Mouse (Mus musculus): Measurements from ENCODE around the gene Zfpl1. TPM values are rescaled to one million over a fixed set of nuclear protein-coding genes. Genes with fewer than 3 reads are reported as not detected.

Gene Zfpl1
- polyA plus RNA-seq, 1 experiment from 2014 or later, result 92.5 TPM

- peaks cover 68% of the 10 kb centered on the region for H3K36me3 ChIP-seq
- H3K27me3 ChIP-seq, result no peaks in the 10 kb centered on the region
- no peak overlapping the region for H3K4me3 ChIP-seq
- H3K9me3 ChIP-seq, result no peaks in the 10 kb centered on the region
- 95% methylated on average over 13 of the region's 13 CpGs for WGBS
- H3K27ac ChIP-seq, result no peak overlapping the region
- peaks cover 17% of the 10 kb centered on the region for H3K4me1 ChIP-seq
- no peak overlapping the region for H3K9ac ChIP-seq
- ATAC-seq (ENCODE audit: low FRiP score, low read depth), result no peak
- H3K4me2 ChIP-seq (replicated peaks), result no peak overlapping the region
These were observed 4.1 kb upstream of the Zfpl1 start for GRCm38 (mm10) chr19:6088841-6089240.

GRCm38 (mm10) chr19:6085417-6085879, 692 bp upstream of the Zfpl1 start:
- Histone ChIP-seq H3K4me3 (peak overlapping the region; percentile 74), H3K36me3 (peaks cover 65% of the 10 kb centered on the region), H3K4me2 (replicated peaks) (peak overlapping the region; percentile 86)

DNA sequence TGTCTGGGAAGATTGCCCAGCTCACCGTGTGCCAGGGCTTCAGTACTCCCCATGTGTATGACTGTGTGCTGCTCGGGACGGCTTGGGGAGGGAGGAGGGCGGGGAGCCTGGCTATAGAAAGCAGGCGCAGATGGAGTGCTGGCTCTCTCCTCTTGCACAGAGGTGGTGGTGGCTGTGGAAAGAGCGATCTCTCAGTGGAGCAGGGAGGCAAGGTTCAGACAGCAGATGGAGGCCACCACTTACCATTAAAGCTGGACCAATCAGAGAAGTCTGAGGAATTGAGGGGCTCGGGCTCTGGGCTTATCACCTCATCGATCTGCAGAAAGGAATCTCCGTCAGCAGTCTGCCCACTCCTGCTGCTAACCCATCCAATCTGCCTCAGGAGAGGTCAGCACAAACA, 2.6 kb downstream of the Zfpl1 start, which contains the start of gene Gm28374:
TSS of gene Gm28374 (minus strand) at position 101 of the 400 bp plus-strand sequence.
- Histone ChIP-seq H3K4me2 (replicated peaks) (peak within 1 kb of the TSS; percentile 89; the same call in 1 of the 2 replicates), H3K9me3 (no peaks in the 10 kb centered on the region), H3K27me3 (no peaks in the 10 kb centered on the region), H3K27ac (no peak within 1 kb of the TSS), H3K4me3 (no peak within 1 kb of the TSS), H3K36me3 (peaks cover 40% of the 10 kb centered on the region), H3K4me1 (peaks cover 24% of the 10 kb centered on the region), H3K9ac (no peak within 1 kb of the TSS)
- no peak for ATAC-seq (ENCODE audit: low FRiP score, low read depth)
- 88% methylated on average over 9 of the region's 9 CpGs for WGBS

More at GRCm38 (mm10) chr19:6085417-6085879, 692 bp upstream of the Zfpl1 start:
- Histone ChIP-seq H3K27ac (no peak overlapping the region; the same call in 1 of the 2 replicates), H3K27me3 (no peaks in the 10 kb centered on the region), H3K4me1 (peaks cover 24% of the 10 kb centered on the region), H3K9me3 (no peaks in the 10 kb centered on the region), H3K9ac (peak overlapping the region; percentile 68)
- ATAC-seq (ENCODE audit: low FRiP score, low read depth), result peak; percentile 62
- WGBS, result under 1% methylated on average over 17 of the region's 17 CpGs

- Histone ChIP-seq H3K4me1 (peaks cover 19% of the 10 kb centered on the region), H3K27ac (no peak within 1 kb of the TSS), H3K9me3 (no peaks in the 10 kb centered on the region), H3K4me2 (replicated peaks) (no peak within 1 kb of the TSS), H3K27me3 (no peaks in the 10 kb centered on the region), H3K9ac (no peak within 1 kb of the TSS), H3K4me3 (no peak within 1 kb of the TSS), H3K36me3 (peaks cover 36% of the 10 kb centered on the region)
- no peak for ATAC-seq (ENCODE audit: low FRiP score, low read depth)
- 93% methylated on average over 12 of the region's 12 CpGs for WGBS
These were observed 4.7 kb downstream of the Zfpl1 start, which contains the start of gene Tmem262 for GRCm38 (mm10) chr19:6079983-6080480. TSS of gene Tmem262 (plus strand) at chr19:6080033.

DNA sequence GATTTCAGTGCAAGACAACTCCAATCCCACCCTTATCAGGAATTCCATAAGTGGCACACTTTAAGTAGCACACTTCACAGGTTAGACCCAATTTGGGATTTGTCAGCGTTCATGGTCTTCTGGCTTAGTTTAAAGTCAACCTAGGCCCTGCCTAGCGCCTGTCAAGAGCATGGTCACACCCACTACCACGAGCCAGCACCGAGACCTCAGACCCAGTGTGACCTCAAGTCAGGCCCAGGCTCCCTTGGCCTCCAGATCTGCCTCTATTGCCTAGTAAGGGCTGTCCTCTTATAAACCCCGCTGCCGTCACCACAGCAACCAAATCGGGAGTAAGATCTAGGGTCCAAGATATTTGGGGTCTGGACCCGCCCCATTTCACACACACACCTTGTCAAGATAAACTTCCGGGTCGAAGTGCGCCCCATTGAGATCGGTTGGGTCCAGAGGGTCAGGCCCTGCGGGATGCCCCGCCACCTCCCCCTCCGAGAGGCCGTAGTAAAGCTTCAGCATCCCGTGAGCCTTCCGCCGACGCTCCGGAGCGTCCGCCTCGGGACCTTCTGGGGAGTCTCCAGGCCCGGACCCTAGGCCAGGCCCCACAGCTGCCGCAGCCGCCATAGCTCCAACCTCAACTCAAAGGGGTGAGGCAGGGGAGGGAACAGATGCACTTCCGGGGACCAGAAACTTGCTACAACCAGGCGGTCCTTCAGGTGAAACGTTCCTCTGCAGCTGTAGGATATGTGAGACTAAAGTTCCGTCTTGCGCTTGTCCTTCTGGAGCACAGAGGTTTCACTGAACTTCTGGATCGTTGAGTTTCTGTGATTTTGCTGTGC, 8.0 kb downstream of the Zfpl1 start, which contains the start of gene Vps51:
TSS of gene Vps51 (minus strand) at position 668 of the 830 bp plus-strand sequence.
- Histone ChIP-seq H3K4me3 (peak within 1 kb of the TSS; percentile 80), H3K4me2 (replicated peaks) (peak within 1 kb of the TSS; percentile 91), H3K36me3 (peaks cover 47% of the 10 kb centered on the region), H3K4me1 (peaks cover 7% of the 10 kb centered on the region), H3K9ac (peak within 1 kb of the TSS; percentile 85), H3K27ac (peak within 1 kb of the TSS; percentile 83), H3K9me3 (no peaks in the 10 kb centered on the region), H3K27me3 (no peaks in the 10 kb centered on the region)
- ATAC-seq (ENCODE audit: low FRiP score, low read depth), result peak; percentile 86
- WGBS, result under 1% methylated on average over 33 of the region's 33 CpGs

DNA sequence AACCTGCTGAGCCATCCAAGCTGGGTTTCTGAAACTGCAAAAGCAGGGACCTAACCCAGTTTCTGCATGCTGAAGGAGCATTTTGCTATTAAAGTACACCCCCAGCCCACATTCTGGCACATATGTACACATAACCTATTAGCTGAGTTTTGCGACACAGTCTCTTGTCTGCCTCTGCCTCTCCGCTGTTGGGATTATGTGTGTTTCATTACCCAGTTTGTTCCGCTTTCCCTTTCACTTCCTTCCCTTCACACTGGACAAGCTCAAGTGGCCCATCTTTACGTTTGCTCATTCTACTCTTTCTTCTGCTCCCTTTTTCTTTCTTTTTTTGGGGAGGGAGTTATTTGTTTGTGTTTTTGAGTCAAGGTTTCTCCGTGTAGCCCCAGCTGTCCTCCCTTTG, 10.9 kb downstream of the Zfpl1 start:
- no peak for ATAC-seq (ENCODE audit: low FRiP score, low read depth)
- Histone ChIP-seq H3K36me3 (peaks cover 57% of the 10 kb centered on the region), H3K27me3 (no peaks in the 10 kb centered on the region), H3K9me3 (no peaks in the 10 kb centered on the region), H3K27ac (no peak overlapping the region), H3K9ac (no peak overlapping the region), H3K4me1 (peaks cover 7% of the 10 kb centered on the region), H3K4me3 (no peak overlapping the region), H3K4me2 (replicated peaks) (no peak overlapping the region)
- WGBS, result 87% methylated on average over 5 of the region's 5 CpGs

- WGBS, result 92% methylated on average over 19 of the region's 19 CpGs
- Histone ChIP-seq H3K4me2 (replicated peaks) (no peak overlapping the region), H3K9ac (no peak overlapping the region), H3K27ac (no peak overlapping the region), H3K27me3 (no peaks in the 10 kb centered on the region), H3K4me3 (no peak overlapping the region), H3K9me3 (no peaks in the 10 kb centered on the region), H3K4me1 (peaks cover 23% of the 10 kb centered on the region), H3K36me3 (peaks cover 60% of the 10 kb centered on the region)
- no peak for ATAC-seq (ENCODE audit: low FRiP score, low read depth)
These were observed 13.5 kb downstream of the Zfpl1 start for GRCm38 (mm10) chr19:6071261-6071660.

DNA sequence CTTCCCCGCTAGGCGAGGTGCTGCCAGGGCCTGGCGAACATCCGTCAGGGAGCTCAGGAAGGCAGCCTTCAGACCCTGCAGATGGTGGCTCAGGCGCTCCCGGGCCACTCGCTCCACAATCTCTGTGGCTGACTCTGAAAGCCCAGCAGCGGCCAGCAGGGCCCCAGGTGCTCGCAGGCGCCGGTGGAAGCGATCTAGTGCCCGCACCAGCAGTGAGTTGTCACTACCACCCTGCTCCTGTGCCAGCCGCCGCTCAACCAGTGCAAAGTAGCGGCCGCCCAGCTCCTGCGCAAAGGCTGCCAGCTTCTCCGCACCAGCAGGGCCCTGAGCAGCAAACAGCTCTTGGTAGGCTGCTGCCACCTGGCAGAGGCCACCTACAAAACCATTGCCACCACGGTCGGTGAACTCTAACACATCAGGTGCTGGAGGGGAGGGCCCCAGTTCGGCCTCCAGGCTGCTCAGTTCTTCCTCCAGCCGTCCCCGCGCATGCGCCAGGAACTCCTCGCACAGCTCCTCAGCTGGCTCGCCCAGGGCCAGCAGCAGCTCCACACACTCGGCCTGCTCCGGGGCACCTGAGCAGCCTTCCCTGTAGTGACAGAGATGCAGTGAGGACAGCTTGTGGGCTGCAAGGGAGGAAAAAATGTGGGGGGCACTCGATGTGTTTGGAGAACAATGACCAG, 14.0 kb downstream of the Zfpl1 start:
- H3K36me3 ChIP-seq, result peaks cover 60% of the 10 kb centered on the region
- no peaks in the 10 kb centered on the region for H3K9me3 ChIP-seq
- H3K4me1 ChIP-seq, result peaks cover 19% of the 10 kb centered on the region
- no peak overlapping the region for H3K27ac ChIP-seq
- H3K4me2 ChIP-seq (replicated peaks), result no peak overlapping the region
- ATAC-seq (ENCODE audit: low FRiP score, low read depth), result no peak
- no peak overlapping the region for H3K4me3 ChIP-seq
- 87% methylated on average over 31 of the region's 31 CpGs for WGBS
- H3K9ac ChIP-seq, result no peak overlapping the region
- H3K27me3 ChIP-seq, result no peaks in the 10 kb centered on the region

DNA sequence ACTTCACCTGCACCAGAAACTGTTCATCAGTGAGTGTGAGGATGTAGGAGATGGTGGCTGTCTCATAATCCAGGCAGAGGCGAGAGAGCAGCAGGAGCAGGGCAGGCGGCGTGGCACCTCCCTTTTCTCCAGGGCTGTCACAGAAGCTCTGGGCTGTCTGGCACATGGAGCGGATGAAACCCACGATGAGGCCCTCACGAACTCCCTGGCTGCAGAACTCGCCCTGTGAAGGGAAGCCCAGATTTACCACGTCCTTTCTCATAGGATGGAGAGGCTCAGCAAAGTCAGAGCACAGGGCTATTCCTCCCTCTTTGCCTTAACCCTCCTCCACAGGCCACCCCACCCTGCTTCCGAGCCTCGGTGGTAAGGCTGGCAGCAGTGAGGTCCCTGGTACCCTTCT, 14.9 kb downstream of the Zfpl1 start:
- H3K4me1 ChIP-seq, result peaks cover 19% of the 10 kb centered on the region
- no peak overlapping the region; the same call in 1 of the 2 replicates for H3K9ac ChIP-seq
- peaks cover 55% of the 10 kb centered on the region for H3K36me3 ChIP-seq
- no peaks in the 10 kb centered on the region for H3K27me3 ChIP-seq
- H3K9me3 ChIP-seq, result no peaks in the 10 kb centered on the region
- 90% methylated on average over 10 of the region's 10 CpGs for WGBS
- H3K4me2 ChIP-seq (replicated peaks), result no peak overlapping the region
- H3K4me3 ChIP-seq, result no peak overlapping the region
- ATAC-seq (ENCODE audit: low FRiP score, low read depth), result no peak
- no peak overlapping the region for H3K27ac ChIP-seq

DNA sequence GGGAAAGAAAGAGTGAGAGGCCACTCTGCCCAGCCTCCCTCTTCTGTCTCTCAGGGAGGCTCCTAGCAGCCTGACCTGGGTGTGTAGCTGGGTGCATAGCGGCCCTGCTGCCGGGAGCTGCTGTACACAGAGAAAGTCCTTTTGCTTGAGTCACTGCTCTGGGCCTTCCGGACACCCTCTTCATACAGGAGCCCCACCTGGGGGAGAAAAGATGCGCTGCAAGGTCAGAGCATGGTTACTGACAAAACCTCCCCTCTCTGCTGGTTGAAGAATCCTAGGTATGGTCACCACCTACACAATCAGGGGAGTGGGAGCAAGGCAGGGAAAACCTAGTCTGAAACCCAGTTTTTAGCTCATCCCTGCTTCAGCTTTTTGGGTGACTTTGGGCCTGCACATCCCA, 15.8 kb downstream of the Zfpl1 start:
- peaks cover 48% of the 10 kb centered on the region for H3K36me3 ChIP-seq
- no peak for ATAC-seq (ENCODE audit: low FRiP score, low read depth)
- 84% methylated on average over 4 of the region's 4 CpGs for WGBS

GRCm38 (mm10) chr19:6067724-6068415, 16.9 kb downstream of the Zfpl1 start, which contains the start of gene Tm7sf2:
TSS of gene Tm7sf2 (minus strand) at chr19:6068373.
- peak within 1 kb of the TSS; percentile 60 for H3K9ac ChIP-seq
- H3K36me3 ChIP-seq, result peaks cover 39% of the 10 kb centered on the region
- WGBS, result 9% methylated on average over 33 of the region's 33 CpGs
- H3K27me3 ChIP-seq, result no peaks in the 10 kb centered on the region
- no peaks in the 10 kb centered on the region for H3K9me3 ChIP-seq
- ATAC-seq (ENCODE audit: low FRiP score, low read depth), result peak; percentile 95
- peak within 1 kb of the TSS; percentile 98 for H3K4me2 ChIP-seq (replicated peaks)
- peak within 1 kb of the TSS; percentile 50 for H3K4me3 ChIP-seq
- H3K4me1 ChIP-seq, result peaks cover 21% of the 10 kb centered on the region
- peak within 1 kb of the TSS; percentile 67 for H3K27ac ChIP-seq

More for the DNA sequence above, 15.8 kb downstream of the Zfpl1 start:
- no peak overlapping the region for H3K27ac ChIP-seq
- no peak overlapping the region for H3K4me3 ChIP-seq
- H3K9me3 ChIP-seq, result no peaks in the 10 kb centered on the region
- no peak overlapping the region for H3K4me2 ChIP-seq (replicated peaks)
- H3K27me3 ChIP-seq, result no peaks in the 10 kb centered on the region
- H3K4me1 ChIP-seq, result peaks cover 19% of the 10 kb centered on the region
- H3K9ac ChIP-seq, result no peak overlapping the region

Data from limb, embryonic 13.5 days (tissue).